Mouse (Mus musculus): ENCODE results near the gene P2ry1.

P2ry1 gene

DNA sequence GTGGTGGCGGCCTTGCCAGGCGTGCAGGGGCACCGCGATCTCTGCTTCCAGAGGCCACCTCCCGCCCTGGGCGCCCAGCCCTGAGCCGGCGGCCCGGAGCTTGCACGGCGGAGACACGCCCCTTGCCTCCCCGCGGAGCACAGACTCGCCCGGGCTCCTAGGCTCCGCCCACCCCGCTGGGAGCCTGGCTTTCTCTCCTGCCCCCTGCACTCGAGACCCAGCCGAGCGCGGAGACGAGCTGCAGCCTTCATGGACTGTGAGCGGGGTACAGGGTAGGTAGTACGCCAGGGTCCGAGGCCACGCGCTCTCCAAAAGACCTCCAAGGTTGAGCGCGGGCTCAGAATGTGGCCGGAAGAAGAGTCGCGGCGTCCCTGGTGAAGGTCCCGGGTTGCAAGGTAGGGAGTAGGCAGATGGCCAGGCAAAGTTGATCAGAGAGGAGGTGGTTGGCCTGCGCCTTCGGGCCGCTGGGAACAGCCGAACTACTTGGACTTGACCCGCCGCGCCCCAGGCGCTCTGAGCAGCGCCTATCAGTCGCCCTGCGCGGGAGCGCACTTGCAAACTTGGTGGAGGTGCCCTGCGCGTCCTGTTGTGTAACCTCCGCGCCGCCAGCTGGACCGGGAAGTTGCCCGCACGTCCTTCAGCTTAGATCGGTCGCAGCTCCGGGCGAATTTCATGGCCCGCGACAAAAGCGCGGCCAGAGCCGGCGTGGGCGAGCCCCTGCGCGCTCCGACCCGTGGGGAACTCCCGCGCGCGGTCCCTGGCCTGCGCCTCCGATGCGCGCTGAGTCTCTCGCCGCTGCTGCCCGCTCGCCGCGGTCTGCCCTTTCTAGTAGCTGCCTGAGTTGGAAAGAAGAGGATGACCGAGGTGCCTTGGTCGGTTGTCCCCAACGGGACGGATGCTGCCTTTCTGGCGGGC is at the start of gene P2ry1:
P2ry1 (plus strand) TSS at position 209 of the 915 bp plus-strand sequence.
- DNase-seq (ENCODE audit: low read depth, low spot score) = peak; percentile 72

DNA sequence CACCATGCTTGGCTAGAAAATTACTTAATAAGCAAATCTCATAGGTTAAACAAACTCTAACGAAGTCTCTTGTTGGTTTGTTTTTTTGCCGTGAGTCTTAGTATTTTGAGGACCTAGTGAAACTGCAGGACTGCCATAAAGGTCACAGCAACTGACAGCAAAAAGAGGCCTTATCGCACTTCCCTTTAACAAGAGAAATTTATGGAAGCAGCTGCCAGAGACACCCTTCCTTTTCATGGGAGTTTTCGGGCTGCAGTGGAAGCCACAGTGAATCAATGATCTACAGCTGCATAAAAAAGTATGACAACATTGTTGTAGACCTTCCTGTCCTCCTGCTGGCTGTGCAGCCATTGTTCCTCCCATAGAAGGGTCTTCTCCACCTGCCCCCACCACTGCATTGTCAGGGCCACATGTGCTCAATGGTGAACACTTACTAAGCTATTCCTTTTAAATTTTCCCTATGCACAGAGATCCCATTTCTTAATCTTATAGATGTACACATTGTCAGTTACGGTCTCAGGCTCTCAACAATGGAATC is 49.3 kb upstream of the P2ry1 start:
- no peak for DNase-seq (ENCODE audit: low read depth, low spot score)

DNA sequence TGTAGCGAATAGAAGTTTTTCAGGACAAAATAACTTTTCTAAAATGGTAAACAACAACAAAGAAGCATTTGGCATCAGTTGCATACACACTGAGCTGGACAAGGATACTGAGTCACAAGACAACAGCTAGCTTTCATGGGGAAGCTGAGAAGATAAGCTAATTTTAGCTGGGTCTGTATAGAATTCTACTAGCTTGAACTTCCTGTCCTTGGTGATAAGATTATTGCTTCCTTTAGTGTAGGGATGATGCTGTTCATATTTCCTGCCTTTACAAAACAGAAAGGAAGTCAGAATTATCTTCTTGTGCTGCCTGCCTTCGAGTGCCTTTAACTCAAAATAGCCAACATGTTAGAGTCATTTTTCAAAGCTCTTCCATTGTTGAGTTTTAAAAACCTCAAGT is 48.5 kb upstream of the P2ry1 start:
- DNase-seq (ENCODE audit: low read depth, low spot score) = peak; percentile 2

DNA sequence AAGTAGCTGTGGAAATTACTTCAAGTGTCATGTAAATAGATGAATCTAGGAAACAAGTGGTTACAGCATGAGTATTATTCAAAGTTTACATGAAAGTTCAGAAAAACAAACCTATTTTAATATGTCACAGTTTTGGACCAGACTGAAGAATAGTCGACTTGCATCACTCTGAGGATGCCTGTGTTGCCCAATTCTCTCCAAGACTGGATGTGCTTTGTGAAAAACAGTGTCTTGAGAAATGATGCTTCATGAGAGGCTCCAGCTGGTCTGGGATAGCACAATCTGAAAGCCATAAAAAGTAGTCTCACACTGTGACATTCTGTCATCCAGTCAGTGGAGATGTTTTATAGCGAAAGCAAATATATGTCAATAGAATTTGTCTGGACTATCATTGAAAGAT is 43.8 kb upstream of the P2ry1 start:
- DNase-seq (ENCODE audit: low read depth, low spot score) = no peak

DNA sequence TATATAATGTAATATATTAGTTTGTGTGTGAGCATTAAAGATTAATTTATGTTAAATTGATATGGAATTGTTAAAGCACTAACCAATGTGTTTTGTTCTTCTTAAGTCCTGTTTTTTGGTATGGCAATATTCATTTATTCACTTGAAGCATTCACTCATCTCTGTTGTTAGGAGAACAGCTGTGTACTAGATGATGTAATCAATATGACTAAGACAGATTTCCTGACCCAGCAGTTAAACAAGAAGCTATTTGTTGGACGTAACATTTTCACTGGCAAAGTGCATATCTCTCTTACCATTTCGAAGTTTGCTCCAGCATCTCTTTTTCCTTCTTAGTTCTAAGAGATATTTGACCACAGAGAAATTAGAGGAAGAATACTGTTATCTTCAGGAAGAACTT is 37.5 kb upstream of the P2ry1 start:
- DNase-seq (ENCODE audit: low read depth, low spot score) = no peak

DNA sequence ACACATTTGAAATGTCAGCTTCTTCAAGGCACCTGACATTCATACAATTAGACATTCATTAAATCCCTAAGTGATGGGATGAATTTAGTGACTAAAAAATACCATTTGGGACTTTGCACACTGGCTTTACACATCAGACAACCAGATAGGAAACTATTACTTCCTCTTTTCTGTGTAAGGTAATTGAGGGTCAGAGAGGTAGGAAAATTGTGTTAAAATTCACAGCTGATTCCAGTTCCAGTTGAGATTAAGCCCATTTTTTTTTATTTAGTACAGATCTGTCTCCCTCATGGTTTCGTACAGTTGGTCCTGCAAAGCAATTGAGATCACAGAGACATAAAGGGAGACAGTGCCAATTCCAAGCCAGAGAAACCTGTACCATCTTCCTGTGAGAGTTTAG is 27.7 kb upstream of the P2ry1 start:
- DNase-seq (ENCODE audit: low read depth, low spot score) = no peak

DNA sequence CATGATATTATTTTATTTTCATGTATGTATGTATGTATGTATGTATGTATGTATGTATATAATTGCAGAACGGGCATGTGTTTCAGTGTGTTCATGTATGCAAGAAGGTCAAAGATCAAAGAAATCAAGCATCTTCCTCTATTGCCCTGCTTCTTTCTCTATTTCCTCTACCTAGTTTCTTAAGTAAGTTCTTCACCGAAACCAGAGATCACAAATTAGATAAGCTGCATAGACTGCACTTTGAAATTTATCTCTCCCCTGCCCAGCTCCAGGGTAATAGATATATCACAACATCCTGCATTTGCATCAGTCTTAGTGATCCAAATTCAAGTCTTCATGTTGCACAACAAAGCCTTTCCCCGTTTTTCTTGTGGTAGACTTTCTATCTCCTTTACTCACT is 20.5 kb upstream of the P2ry1 start:
- peak; percentile 22 for DNase-seq (ENCODE audit: low read depth, low spot score)

DNA sequence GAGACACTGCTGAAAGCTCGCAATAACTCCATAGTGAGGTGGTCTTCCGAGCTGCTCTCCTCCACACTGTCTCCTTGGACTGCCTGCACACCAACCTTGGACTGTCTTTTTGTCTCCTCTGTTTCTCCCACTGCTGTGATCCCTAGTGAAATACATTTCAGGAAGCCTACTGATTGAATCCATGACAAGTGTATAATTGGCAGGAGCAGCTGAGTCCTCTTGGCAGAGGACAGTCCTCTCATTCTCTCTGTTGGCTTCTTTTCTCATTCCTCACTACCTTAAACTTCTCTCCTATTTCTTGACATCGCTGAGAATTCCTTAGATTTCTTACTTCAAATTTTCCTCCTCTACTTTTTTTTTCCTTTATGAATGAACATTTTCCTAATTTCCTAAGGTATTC is 4.5 kb upstream of the P2ry1 start:
- DNase-seq (ENCODE audit: low read depth, low spot score) = no peak

DNA sequence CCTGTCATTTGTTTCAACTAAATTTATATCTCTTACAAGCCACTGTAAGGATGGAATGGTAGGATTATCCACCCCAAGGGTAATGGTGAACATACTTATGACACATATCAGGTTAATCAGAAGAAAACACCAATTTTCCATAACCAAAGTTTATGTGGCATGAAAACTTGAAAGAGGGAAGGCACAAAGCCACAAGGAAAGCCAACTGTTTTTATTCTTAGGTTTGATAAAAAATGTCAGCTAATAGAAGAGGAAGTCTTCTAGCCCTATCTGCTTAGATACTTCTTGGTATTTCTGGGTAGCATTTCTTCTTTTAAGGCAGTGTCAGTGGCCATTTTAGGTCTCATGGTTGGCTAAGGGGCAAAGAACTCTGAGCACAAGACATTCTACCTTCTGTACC is 2.9 kb upstream of the P2ry1 start:
- no peak for DNase-seq (ENCODE audit: low read depth, low spot score)

DNA sequence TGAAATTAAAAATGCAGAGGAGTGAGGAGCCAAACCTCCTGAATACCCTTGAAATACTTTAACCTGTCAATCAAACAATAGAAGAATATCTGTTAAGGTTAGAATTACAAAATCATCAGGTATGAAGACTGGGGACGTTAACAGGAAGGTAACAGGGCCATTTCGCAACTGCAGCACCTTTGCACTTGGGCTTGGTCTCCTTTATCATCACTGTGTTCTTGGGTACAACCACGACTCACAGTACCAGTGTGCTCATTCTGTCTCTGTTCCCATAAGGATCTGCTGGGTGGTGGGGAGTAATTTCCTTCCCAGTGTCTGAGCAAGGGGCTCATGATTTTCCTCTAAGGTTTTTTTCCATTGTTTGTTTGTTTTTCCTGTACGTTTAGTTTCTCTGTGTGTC is 1.8 kb upstream of the P2ry1 start:
- no peak for DNase-seq (ENCODE audit: low read depth, low spot score)

DNA sequence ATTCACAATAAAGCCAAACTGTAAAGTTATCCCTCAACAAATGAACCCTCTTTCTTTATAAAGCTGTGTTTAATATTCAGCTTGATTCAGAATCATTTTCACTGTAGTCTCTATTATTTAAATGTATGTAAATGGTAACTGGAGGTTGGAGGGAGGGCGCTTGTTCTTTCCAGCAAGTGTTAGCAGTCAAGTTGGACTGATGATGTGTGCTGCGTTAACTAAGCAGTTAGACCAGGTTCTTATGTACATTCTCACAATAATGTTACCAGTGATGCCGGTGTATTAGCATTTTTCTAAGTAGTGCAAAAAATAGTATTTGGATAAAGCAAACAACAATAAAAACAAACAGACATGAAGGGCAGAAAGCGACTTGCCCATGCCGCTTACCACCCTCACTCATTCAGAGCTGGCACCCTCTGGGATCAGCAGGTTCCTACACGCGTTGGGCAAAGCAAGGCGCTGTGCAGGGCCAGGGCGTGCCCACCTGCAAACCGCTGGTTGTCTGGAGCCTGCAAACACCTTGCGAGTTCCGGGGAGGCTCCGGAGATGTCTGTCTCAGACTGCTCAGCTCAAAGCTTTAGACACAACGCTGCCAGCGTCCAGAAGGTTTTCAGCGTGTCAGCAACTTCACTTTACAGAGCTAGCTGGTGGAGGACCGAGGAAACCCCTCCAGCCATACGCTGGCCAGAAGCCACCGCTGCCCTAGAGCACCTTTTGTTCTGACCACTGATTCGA is 576 bp upstream of the P2ry1 start:
- no peak for DNase-seq (ENCODE audit: low read depth, low spot score)

DNA sequence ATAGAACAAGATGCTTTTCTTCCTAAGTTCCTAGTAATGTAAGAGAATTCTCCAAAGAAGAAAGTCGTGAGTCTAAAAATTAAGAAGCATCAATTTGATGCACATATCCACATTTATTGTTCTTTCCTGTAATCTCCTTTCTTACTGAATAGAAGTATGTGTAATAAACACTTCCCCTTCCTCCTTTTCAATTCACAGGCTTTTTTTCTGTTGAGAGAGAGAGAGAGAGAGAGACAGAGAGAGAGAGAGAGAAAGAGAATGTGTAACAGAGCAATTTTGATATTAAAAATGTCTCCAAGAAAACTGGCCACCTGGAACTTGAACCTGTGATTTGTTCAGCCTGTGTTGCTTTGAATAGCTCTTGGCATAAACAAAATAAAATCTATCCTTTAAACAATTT is 2.0 kb downstream of the P2ry1 start:
- DNase-seq (ENCODE audit: low read depth, low spot score) = no peak

DNA sequence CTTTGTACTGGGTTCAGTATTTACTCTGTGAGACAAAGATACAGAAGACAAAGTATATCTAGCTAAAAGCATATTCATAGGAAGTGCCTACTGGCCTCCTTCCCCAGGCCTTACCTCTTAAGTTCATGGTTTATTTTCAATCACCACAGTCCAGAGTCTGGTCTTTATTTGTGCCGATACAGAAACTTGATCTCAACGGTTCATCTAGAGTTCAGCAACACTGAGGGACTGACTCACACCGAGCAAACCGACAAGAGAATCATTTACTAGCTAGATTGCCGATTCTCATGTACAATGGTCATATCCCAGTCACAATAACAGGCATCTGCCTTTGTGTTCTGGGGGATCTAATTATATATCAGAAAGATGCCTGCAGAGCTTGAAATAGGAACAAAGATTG is 9.1 kb downstream of the P2ry1 start:
- DNase-seq (ENCODE audit: low read depth, low spot score) = no peak

DNA sequence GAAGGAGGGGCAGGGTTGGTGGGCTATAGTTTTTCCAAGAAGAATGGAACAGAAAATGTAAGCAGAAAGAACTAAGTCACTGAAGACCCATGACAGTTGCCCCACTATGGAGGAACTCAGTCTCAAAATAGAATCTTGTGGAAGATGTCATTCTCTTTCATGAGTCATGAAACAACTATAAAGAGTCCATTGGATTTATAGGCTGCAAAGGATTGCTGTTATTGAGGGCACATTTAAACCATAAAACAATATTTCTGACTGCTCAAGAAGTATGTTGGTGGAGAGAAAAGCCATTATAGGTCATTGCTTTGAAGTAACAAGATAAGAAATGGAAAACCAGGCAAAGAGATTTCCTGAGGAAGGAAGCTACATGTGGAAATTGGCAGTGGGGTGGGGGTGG is 10.0 kb downstream of the P2ry1 start:
- DNase-seq (ENCODE audit: low read depth, low spot score) = no peak

DNA sequence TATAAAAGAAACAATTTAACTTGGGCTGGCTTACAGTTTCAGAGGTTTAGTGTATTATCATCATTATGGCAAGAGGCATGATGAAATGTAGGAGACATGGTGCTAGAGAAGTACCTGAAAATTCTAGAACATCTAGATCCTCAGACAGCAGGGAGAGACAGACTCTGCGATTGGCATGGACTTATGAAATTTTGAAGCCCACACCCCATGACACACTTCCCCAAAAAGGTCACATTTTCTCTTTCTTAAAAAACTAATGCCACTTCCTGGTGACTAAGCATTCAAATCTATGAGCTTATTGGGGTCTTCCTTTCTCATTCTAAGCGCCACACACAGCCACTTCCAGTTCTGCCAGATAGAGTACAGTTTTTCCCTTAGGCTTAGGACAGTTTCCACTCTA is 14.1 kb downstream of the P2ry1 start:
- no peak for DNase-seq (ENCODE audit: low read depth, low spot score)

DNA sequence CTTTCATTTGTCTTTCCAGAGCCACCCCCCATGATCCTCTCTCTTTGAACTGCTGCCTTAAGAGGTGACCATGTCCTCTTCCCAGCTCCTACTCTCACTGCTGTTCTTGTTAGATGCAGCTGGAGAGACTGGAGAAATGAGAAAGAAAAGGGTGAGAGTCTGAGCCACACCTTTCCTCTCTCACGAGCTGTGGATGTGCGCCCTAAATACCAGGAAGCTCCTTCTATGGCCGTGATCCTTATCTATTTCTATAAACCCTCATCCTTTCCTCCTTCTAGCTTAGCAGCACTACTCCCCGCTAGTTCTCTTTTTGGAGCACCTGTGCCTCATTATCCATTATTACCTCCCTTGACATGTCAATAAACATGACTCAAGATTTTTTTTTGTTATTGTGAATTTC is 29.5 kb downstream of the P2ry1 start:
- DNase-seq (ENCODE audit: low read depth, low spot score) = no peak

DNA sequence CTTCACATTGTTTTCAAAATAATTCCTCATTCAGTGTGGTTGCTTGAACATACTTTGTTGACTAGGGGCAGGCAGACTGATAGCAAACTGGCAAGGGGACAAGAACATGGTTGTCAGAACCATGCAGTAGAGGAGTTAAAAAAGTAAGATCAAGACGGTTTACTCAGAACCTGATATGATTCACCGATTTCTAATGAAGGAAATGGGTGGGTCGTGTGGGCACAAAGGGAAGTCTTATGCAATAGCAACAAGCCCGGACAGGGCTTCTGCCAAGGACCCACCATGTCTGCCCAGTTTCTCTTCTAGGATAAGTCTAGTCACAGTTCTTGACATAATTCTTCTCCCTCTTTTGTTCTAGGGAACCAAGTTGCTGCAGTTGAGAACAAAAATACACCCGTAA is 33.0 kb downstream of the P2ry1 start:
- no peak for DNase-seq (ENCODE audit: low read depth, low spot score)

DNA sequence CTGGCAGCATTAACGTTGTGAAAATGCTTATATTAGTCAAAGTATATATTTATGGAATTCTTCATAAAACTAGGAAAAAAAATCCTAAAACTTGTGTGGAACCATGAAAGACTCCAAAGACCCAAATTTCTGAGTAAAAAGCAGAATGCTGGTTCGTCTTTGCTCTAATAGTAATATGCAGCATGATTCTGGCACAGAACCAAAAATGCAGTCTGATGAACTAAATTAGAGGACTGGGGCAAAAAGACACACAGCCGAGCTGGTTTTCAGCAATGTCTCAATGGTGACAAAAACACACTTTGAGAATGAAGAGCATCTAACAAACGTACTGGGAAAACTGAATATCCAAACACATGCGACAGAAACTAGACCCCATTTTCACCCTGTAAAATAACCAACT is 37.3 kb downstream of the P2ry1 start:
- DNase-seq (ENCODE audit: low read depth, low spot score) = no peak

DNA sequence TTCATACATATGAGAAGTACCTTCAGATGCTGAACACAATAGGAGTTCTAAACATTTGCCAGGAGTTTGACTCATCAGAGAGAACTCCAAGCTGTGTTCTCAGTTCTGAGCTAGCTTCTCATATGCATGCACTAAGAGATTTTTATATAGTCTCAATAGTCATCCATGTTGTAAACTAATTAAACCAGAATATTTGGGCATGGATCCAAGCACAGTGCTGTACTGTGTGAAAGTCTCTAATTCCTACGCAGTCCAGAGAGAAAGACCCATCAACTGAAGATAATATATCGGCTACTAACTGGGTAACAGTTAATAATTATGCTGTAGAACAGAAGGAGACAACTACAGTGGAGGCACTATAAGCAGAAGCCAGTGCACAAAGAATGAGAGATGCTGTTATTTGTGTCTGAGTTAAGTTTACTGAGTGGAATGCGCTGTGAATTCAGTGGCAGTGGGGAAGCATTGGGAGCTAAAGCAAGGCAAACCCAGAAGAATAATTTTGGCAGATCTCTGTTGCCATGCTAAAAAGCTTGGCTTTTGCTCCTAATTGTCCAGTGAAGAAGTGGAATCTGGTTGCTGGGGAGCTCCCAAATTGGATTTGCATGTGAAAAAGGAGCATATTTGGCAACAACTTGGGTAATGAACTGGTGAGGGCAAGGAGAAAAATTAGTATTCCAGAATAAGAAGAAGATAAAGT is 47.5 kb downstream of the P2ry1 start:
- DNase-seq (ENCODE audit: low read depth, low spot score) = no peak

Measured in CD4-positive helper T cell, adult 2 months (primary cell).